Mouse (Mus musculus) kidney, embryonic 15.5 days (tissue): ENCODE data around the gene Fgd1. TPM values are rescaled to one million over a fixed set of nuclear protein-coding genes. Genes with fewer than 3 reads are reported as not detected.

ENCODE experiments used
- ATAC-seq: fragments of 200-750 bp; cut with Nextera tagmentation; replicated peaks from 2 replicates; pipeline ENCODE4 v1.8.0; 2017; ENCODE audit warnings: moderate TSS enrichment; ENCODE audit not compliant: low FRiP score
- H3K27ac ChIP-seq: fragments of 300-500 bp; sonication (generic); 2 replicates; pipeline ENCODE4 v1.5.1; 2015; ENCODE audit warnings: mild to moderate bottlenecking, inconsistent platforms
- H3K27me3 ChIP-seq: fragments of 300-500 bp; sonication (generic); 2 replicates; pipeline ENCODE4 v1.6.1; 2015; ENCODE audit warnings: inconsistent platforms
- H3K36me3 ChIP-seq: fragments of 300-500 bp; sonication (generic); 2 replicates; pipeline ENCODE4 v1.6.1; 2015; ENCODE audit warnings: inconsistent platforms
- H3K4me1 ChIP-seq: fragments of 300-500 bp; sonication (generic); 2 replicates; pipeline ENCODE4 v1.6.1; 2015; ENCODE audit warnings: inconsistent platforms
- H3K4me2 ChIP-seq: fragments of 300-500 bp; sonication (generic); 2 replicates; pipeline ENCODE4 v1.6.1; 2015; ENCODE audit warnings: moderate library complexity, mild to moderate bottlenecking, inconsistent platforms
- H3K4me3 ChIP-seq: fragments of 300-500 bp; sonication (generic); replicated peaks from 2 replicates; pipeline ENCODE4 v1.5.1; 2015; ENCODE audit warnings: mild to moderate bottlenecking, inconsistent platforms
- H3K9ac ChIP-seq: fragments of 300-500 bp; sonication (generic); 2 replicates; pipeline ENCODE4 v1.6.1; 2015; ENCODE audit warnings: mild to moderate bottlenecking, inconsistent platforms
- H3K9me3 ChIP-seq: fragments of 300-500 bp; sonication (generic); replicated peaks from 2 replicates; pipeline ENCODE4 v1.6.1; 2016; ENCODE audit warnings: inconsistent platforms
- WGBS: fragments of 180-500 bp; shearing (Covaris S2); methylation state at CpG from one replicate; pipeline ENCODE4 v1.1.7; 2015; ENCODE audit warnings: mixed read lengths; 5-methylcytosine and 5-hydroxymethylcytosine counted together
- polyA plus RNA-seq: library from polyadenylated mRNA; unstranded; fragments of >200 nt; fragmentation: Nextera tagmentation; extraction: Ambion mirVana; gene quantifications from 2 replicates; pipeline ENCODE4 v1.2.1, GENCODE M21; 2015

Gene Fgd1
- polyA plus RNA-seq, 1 experiment from 2014 or later = 14.5 TPM

- Histone ChIP-seq H3K36me3 (no peaks in the 10 kb centered on the region), H3K4me3 (no peak overlapping the region), H3K9me3 (no peaks in the 10 kb centered on the region), H3K27ac (no peak overlapping the region), H3K4me2 (peak overlapping the region; percentile 64; the same call in 1 of the 2 replicates), H3K27me3 (peaks cover 4% of the 10 kb centered on the region; the same call in 1 of the 2 replicates), H3K4me1 (peaks cover 33% of the 10 kb centered on the region), H3K9ac (no peak overlapping the region)
- WGBS = 72% methylated on average over 7 of the region's 7 CpGs
- no peak for ATAC-seq
Measured at GRCm38 (mm10) chrX:151050337-151050736, 4.4 kb downstream of the Fgd1 start.

- Histone ChIP-seq H3K4me3 (no peak overlapping the region), H3K9ac (no peak overlapping the region), H3K4me2 (peak overlapping the region; percentile 23; the same call in 1 of the 2 replicates), H3K27me3 (peaks cover 8% of the 10 kb centered on the region), H3K9me3 (no peaks in the 10 kb centered on the region), H3K36me3 (no peaks in the 10 kb centered on the region), H3K27ac (peak overlapping the region; percentile 72), H3K4me1 (peaks cover 24% of the 10 kb centered on the region)
- WGBS = 44% methylated on average over 5 of the region's 6 CpGs
- peak; percentile 15; the same call in 1 of the 2 replicates for ATAC-seq
Measured at GRCm38 (mm10) chrX:151054489-151054888, 8.5 kb downstream of the Fgd1 start.

- Histone ChIP-seq H3K9ac (no peak overlapping the region), H3K4me2 (no peak overlapping the region), H3K4me3 (no peak overlapping the region), H3K27ac (peak overlapping the region; percentile 18; the same call in 1 of the 2 replicates), H3K4me1 (peaks cover 17% of the 10 kb centered on the region), H3K36me3 (no peaks in the 10 kb centered on the region), H3K9me3 (no peaks in the 10 kb centered on the region), H3K27me3 (peaks cover 9% of the 10 kb centered on the region)
- ATAC-seq = peak; percentile 84
- 29% methylated on average over 1 of the region's 1 CpGs for WGBS
Measured at GRCm38 (mm10) chrX:151055559-151055958, 9.6 kb downstream of the Fgd1 start.

- no peak overlapping the region for H3K27ac ChIP-seq
- 79% methylated on average over 1 of the region's 1 CpGs for WGBS
- peaks cover 14% of the 10 kb centered on the region for H3K27me3 ChIP-seq
- H3K9ac ChIP-seq = no peak overlapping the region
- no peak overlapping the region for H3K4me3 ChIP-seq
- H3K36me3 ChIP-seq = no peaks in the 10 kb centered on the region
- H3K4me2 ChIP-seq = no peak overlapping the region
- H3K9me3 ChIP-seq = no peaks in the 10 kb centered on the region
- no peak for ATAC-seq
- H3K4me1 ChIP-seq = peaks cover 9% of the 10 kb centered on the region
Measured at GRCm38 (mm10) chrX:151059346-151059745, 13.4 kb downstream of the Fgd1 start.

- Histone ChIP-seq H3K27me3 (peaks cover 14% of the 10 kb centered on the region), H3K4me3 (no peak overlapping the region), H3K36me3 (peaks cover 2% of the 10 kb centered on the region), H3K9me3 (no peaks in the 10 kb centered on the region), H3K27ac (no peak overlapping the region), H3K9ac (no peak overlapping the region), H3K4me2 (no peak overlapping the region), H3K4me1 (no peaks in the 10 kb centered on the region)
- no peak for ATAC-seq
- WGBS = 63% methylated on average over 3 of the region's 3 CpGs
Measured at GRCm38 (mm10) chrX:151061615-151062299, 15.8 kb downstream of the Fgd1 start.

GRCm38 (mm10) chrX:151066071-151066666 lies 20.2 kb downstream of the Fgd1 start:
- 65% methylated on average over 7 of the region's 7 CpGs for WGBS
- no peak overlapping the region for H3K27ac ChIP-seq

GRCm38 (mm10) chrX:151067876-151068275 lies 21.9 kb downstream of the Fgd1 start:
- no peaks in the 10 kb centered on the region for H3K9me3 ChIP-seq
- no peak overlapping the region for H3K9ac ChIP-seq
- H3K4me3 ChIP-seq = no peak overlapping the region
- ATAC-seq = no peak
- peaks cover 56% of the 10 kb centered on the region for H3K36me3 ChIP-seq
- H3K4me2 ChIP-seq = no peak overlapping the region
- 94% methylated on average over 5 of the region's 5 CpGs for WGBS
- H3K4me1 ChIP-seq = no peaks in the 10 kb centered on the region
- H3K27me3 ChIP-seq = peaks cover 13% of the 10 kb centered on the region
- H3K27ac ChIP-seq = no peak overlapping the region

More at GRCm38 (mm10) chrX:151066071-151066666, 20.2 kb downstream of the Fgd1 start:
- no peak for ATAC-seq
- H3K4me1 ChIP-seq = no peaks in the 10 kb centered on the region
- H3K4me2 ChIP-seq = no peak overlapping the region
- peaks cover 17% of the 10 kb centered on the region for H3K27me3 ChIP-seq
- no peak overlapping the region for H3K4me3 ChIP-seq
- no peak overlapping the region for H3K9ac ChIP-seq
- no peaks in the 10 kb centered on the region for H3K9me3 ChIP-seq
- H3K36me3 ChIP-seq = peaks cover 39% of the 10 kb centered on the region

- no peak overlapping the region for H3K4me2 ChIP-seq
- no peak overlapping the region for H3K9ac ChIP-seq
- no peak for ATAC-seq
- no peaks in the 10 kb centered on the region for H3K9me3 ChIP-seq
- 93% methylated on average over 5 of the region's 5 CpGs for WGBS
- H3K4me3 ChIP-seq = no peak overlapping the region
- H3K27ac ChIP-seq = no peak overlapping the region
- no peaks in the 10 kb centered on the region for H3K4me1 ChIP-seq
- H3K27me3 ChIP-seq = 0 out of 2 replicates have a peak, but pooled peaks cover 3% of the 10 kb centered on the region
- H3K36me3 ChIP-seq = peaks cover 66% of the 10 kb centered on the region
Measured at GRCm38 (mm10) chrX:151076007-151076406, 30.1 kb downstream of the Fgd1 start.

GRCm38 (mm10) chrX:151076941-151077485 lies 31.1 kb downstream of the Fgd1 start:
- H3K4me2 ChIP-seq = no peak overlapping the region
- no peak overlapping the region for H3K9ac ChIP-seq
- 0 out of 2 replicates have a peak, but pooled peaks cover 3% of the 10 kb centered on the region for H3K27me3 ChIP-seq
- 93% methylated on average over 4 of the region's 4 CpGs for WGBS
- H3K4me1 ChIP-seq = no peaks in the 10 kb centered on the region
- H3K9me3 ChIP-seq = no peaks in the 10 kb centered on the region
- ATAC-seq = no peak
- no peak overlapping the region for H3K27ac ChIP-seq
- H3K4me3 ChIP-seq = no peak overlapping the region
- peaks cover 61% of the 10 kb centered on the region for H3K36me3 ChIP-seq

GRCm38 (mm10) chrX:151085599-151085998 lies 39.6 kb downstream of the Fgd1 start:
- Histone ChIP-seq H3K27ac (no peak overlapping the region), H3K27me3 (peaks cover 18% of the 10 kb centered on the region), H3K9me3 (no peaks in the 10 kb centered on the region), H3K4me3 (no peak overlapping the region), H3K4me1 (no peaks in the 10 kb centered on the region), H3K4me2 (no peak overlapping the region), H3K9ac (no peak overlapping the region), H3K36me3 (peaks cover 78% of the 10 kb centered on the region)
- WGBS = 86% methylated on average over 2 of the region's 2 CpGs
- no peak for ATAC-seq

GRCm38 (mm10) chrX:151087418-151087817 lies 41.5 kb downstream of the Fgd1 start:
- Histone ChIP-seq H3K9me3 (no peaks in the 10 kb centered on the region), H3K4me1 (no peaks in the 10 kb centered on the region), H3K4me2 (no peak overlapping the region), H3K36me3 (peaks cover 76% of the 10 kb centered on the region), H3K9ac (no peak overlapping the region), H3K27ac (no peak overlapping the region), H3K27me3 (peaks cover 18% of the 10 kb centered on the region), H3K4me3 (no peak overlapping the region)
- ATAC-seq = no peak
- 65% methylated on average over 1 of the region's 1 CpGs for WGBS
